ENCODE assay signal across 23 mouse cellular contexts in genomic region chr2:132053824-132054223, GRCm38 (mm10). TPM values are rescaled to one million over a fixed set of nuclear protein-coding genes. Genes with fewer than 3 reads are reported as not detected.
DNase-seq lines count a peak whose midpoint lies in the region; ATAC-seq lines count a peak whose summit lies in the region.
"Had no signal": no experiment of that assay in that cellular context is flagged by ENCODE, and none has a peak within 500 bp of the region (broad histone marks: within the 10 kb centered on the region; RNA-seq: fewer than 3 reads in every experiment).

No protein-coding gene starts in this region.

- H3K27me3 ChIP-seq in splenic B cell, adult 2 months (ENCODE audit: control insufficient read depth, insufficient read depth, low read length, poor library complexity, severe bottlenecking), result no peaks in the 10 kb centered on the region
- H3K27me3 ChIP-seq: embryonic facial prominence, embryonic 13.5 days; forebrain, embryonic 12.5 days; forebrain, embryonic 15.5 days; hindbrain, embryonic 12.5 days; hindbrain, embryonic 15.5 days had no signal

- peak; percentile 83 for ATAC-seq in granulocyte monocyte progenitor cell, adult 5-6 weeks (replicated peaks; ENCODE audit: poor library complexity, severe bottlenecking)
- peak; percentile 38 for ATAC-seq in megakaryocyte progenitor cell, adult 5-6 weeks (replicated peaks; ENCODE audit: poor library complexity)
- ATAC-seq: CD4-positive, CD25-positive, alpha-beta regulatory T cell, adult 4 months; forebrain, embryonic 15.5 days had no signal

- no peaks in the 10 kb centered on the region; the same call in 1 of the 2 replicates for H3K36me3 ChIP-seq in splenic B cell, adult 2 months (ENCODE audit: control insufficient read depth, insufficient read depth, low read length, poor library complexity, severe bottlenecking)

- peak; percentile 29 for DNase-seq in 416B (ENCODE audit: low read depth)
- DNase-seq in splenic B cell, adult 2 months (ENCODE audit: low read depth, low spot score), result peak; percentile 36
- DNase-seq in ovary, adult 18-20 months (ENCODE audit: low spot score), result no peak
- no peak for DNase-seq in left cerebral cortex, postnatal 10 days (ENCODE audit: extremely low spot score in 1 of 2, low spot score in 2 of 2)
- DNase-seq in thymus, postnatal 4 days, result no peak
- DNase-seq: adrenal gland, adult 2 months; adrenal gland, postnatal 14 days; cerebellum, adult 11 months; cerebellum, adult 2 months; cerebellum, adult 9-11 months; cerebellum, postnatal 25 days; embryo, embryonic 11 days; gastrocnemius, postnatal 25 days; heart, adult 11 months; heart, postnatal 36 days had no signal

- intact Hi-C loops in left cerebral cortex, postnatal 10 days (cut with DNase I), result no loop called here

RNA-seq across cellular contexts. Expression of gene Rassf2, which starts 23.8 kb away (rescaled TPM):
- total RNA-seq in granulocyte monocyte progenitor cell, adult 5-6 weeks (2014; fragmentation: Nextera tagmentation), result 43.5 and 54.8 TPM in 2 replicates
- total RNA-seq in granulocyte monocyte progenitor cell, adult 5-6 weeks (2017), result 57.9 and 76.3 TPM in 2 replicates
- 32.9 and 42.8 TPM in 2 replicates for total RNA-seq in megakaryocyte progenitor cell, adult 5-6 weeks (2015)
- 65.5 and 71.5 TPM in 2 replicates for total RNA-seq in megakaryocyte progenitor cell, adult 5-6 weeks (2017)
- total RNA-seq in left cerebral cortex, postnatal 10 days (2021), result 10 to 100 TPM; 28.0 to 30.4 TPM

Comparison
In these comparisons a context has a peak if more than half of its experiments do, and no peak if none do; other contexts are left out.
1. DNase-seq: peak in 416B (single experiment) and splenic B cell, adult 2 months (single experiment); none in ovary, adult 18-20 months (single experiment), left cerebral cortex, postnatal 10 days (0 of 2) and thymus, postnatal 4 days (single experiment).